Mouse (Mus musculus) CD4-positive, CD25-positive, alpha-beta regulatory T cell, adult 2 months (primary cell): ENCODE measurements around the gene Ifnlr1.

Experiments
- DNase-seq: peaks from one replicate; pipeline ENCODE4 v3.0.0-alpha.2; 2012; ENCODE audit warnings: low read depth, low spot score

Ifnlr1 gene

DNA sequence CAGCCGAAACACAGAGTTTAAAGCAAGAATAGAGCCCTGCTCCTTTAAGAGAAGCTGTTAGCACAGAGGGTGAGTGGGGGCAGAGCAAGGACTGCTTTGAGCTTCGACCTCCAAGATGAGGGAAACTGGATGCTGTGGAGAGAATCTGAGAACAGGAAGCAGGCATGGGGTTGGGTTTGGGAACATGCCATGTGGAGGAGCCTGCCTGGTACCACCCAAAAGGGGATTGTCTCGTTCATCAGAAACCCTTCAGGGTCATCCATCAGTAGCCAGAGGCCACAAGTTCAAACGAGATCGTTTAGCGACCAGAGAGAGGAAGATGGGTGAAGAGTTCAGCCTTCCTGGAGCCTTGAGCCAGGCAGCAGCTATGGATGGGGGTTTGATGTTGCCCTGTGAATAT, 57.4 kb downstream of the Ifnlr1 start:
- no peak for DNase-seq

DNA sequence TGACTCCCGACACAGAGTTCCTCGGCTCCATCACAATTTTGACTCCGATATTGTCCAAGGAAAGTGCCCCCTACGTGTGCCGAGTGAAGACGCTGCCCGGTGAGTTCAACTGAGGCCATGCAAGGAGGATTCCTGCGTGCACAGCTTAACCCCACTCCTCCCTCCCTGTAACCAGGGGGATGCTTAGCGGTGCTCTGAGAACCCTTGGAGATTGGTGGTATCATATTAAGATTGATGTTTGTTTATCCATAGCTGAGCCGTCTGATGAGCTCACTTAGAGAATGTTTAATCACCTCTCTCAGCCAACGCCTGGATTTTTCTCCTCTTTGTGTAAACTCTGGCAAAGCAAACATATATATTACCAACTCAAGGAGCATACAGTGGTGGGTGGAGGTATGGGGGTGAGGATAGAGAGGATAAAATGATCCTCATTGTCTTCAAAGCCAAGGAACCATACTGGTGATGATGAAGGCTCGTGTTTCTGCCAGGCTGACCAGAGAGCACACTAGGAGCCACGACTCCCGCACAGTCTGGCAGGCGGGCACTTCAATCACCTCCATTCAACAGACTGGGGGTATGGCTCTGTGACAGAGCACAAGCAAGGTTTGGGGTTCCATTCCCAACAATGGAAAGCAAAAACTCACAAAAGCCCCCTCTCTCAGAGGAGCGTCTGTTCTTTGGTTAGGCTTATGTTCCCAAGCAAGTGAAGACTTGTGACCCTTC, 58.8 kb downstream of the Ifnlr1 start:
- no peak for DNase-seq

DNA sequence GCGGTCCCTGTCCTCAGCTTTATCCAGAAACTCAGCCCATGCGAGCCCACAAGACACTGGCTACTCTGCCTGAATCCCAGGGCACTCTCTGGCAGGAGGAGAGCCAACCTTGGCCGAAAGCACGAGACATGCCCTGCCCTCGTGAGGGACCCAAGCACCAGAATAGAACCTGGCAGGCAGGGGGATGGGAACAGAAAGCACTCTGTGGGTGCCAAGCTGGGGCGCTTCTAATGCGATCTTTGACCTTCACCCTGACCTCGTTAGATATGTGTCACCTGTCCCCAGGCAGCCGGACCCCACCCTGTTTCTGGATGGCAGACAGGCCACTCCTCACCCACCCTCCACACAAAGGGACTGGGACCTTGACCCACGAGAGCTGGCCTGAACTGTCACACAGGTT, 59.5 kb downstream of the Ifnlr1 start:
- no peak for DNase-seq

DNA sequence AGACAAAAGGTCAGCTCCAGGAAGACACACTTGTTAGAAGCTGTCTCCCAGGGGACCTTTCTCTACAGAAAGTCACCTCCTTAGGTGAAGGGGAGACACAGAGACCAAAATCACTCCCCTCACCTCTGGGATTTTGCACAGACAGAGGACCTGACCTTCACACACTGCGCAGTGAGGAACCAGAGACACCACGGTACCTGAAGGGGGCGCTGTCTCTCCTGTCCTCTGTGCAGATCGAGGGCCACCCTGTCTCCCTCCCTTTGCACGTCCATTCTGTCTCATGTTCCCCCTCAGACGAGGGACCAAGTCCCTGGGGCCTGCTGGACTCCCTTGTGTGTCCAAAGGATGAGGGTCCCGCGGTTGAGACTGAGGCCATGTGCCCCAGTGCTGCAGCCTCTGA, 64.8 kb downstream of the Ifnlr1 start:
- DNase-seq = peak; percentile 12

DNA sequence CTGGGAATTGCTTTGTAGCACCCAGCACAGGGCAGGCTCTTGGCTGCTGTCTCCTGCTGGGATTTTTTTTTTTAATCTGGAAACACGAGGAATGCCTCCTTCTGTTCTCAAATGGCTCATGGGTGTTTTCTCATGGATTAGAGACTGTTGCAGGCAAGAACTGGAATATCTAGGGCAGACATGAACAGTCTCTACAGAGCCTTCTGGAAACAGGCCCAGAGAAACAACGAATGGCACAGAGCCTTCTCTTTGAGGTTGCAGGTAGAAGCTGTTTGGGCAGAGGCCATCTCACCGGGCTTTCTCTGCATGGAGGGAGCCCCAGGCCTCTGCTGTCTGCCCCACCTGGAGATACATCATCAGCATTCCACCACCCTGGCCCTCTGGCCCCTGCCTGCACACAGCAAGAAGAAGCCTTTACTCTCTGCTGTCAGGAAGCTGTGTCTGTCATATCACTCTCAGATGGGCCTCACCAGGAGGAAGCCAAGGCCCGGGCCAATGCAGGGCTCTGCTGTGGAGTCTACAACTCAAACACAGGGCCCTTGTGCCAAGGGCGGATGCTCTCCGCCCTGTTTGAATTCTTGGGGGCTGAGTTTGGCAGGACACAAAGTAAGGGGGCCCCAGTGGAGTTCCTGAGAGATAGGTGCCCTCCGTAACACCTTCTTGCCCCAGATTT, 66.2 kb downstream of the Ifnlr1 start:
- DNase-seq = no peak

DNA sequence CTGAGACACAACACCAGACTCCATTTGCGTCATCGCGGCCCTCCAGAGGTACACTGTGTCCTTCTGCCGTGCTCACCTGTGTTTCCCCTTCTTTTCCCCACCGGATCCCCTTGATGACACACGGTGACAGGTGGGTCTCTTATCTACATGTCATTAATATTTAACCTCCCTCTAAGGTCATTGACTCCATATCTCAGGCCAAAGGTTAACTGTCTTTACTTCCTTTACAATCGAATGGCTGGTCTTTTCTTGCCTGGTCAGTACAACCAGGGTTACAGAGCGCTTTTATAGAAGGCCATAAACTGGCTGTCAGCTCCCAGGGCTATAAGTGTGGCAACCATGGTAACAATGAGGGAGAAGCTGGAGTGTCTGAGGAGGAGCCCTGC, 66.7 kb downstream of the Ifnlr1 start:
- no peak for DNase-seq
